Mouse (Mus musculus) lung, adult 2 months (tissue): ENCODE measurements at regions not wholly inside any gene's neighbourhood (a gene's known extent, or its start where the extent isn't known, plus 50 kb on each side); places are given as distances from the start of the nearest gene placed in this dataset.

Experiments used
- CTCF ChIP-seq: fragments of 200-500 bp; IDR thresholded peaks from 2 replicates; pipeline ENCODE4 v1.5.1; 2011; ENCODE audit warnings: mild to moderate bottlenecking, low read length, control low read depth; ENCODE audit not compliant: insufficient read depth
- POLR2A ChIP-seq: fragments of 200-500 bp; IDR thresholded peaks from 2 replicates; pipeline ENCODE4 v1.6.1; 2011; ENCODE audit warnings: low read depth, mild to moderate bottlenecking, control low read depth, low read length, borderline replicate concordance; ENCODE audit errors: extremely low read depth

GRCm38 (mm10) chr14:33821436-33821835, 102.0 kb upstream of the Gdf10 start:
- TF ChIP-seq POLR2A (no peak), CTCF (no peak)
